Mouse (Mus musculus) G1E (cell line): ENCODE measurements around the gene Hoxb6.

ENCODE experiments used
- CTCF ChIP-seq: IDR thresholded peaks from 2 replicates; pipeline ENCODE4 v1.5.1; 2012; ENCODE audit warnings: low read depth, low read length, inconsistent platforms, mixed read lengths
- GATA1 ChIP-seq: IDR thresholded peaks from 2 replicates; pipeline ENCODE4 v1.6.1; 2012; ENCODE audit warnings: borderline replicate concordance, low read length, inconsistent platforms, mixed read lengths
- GATA2 ChIP-seq: IDR thresholded peaks from 2 replicates; pipeline ENCODE4 v1.6.1; 2012; ENCODE audit warnings: low read depth, low read length, inconsistent platforms, borderline replicate concordance
- POLR2AphosphoS5 ChIP-seq: IDR thresholded peaks from 2 replicates; pipeline ENCODE4 v1.6.1; 2012; ENCODE audit warnings: low read depth, low read length, inconsistent platforms; ENCODE audit not compliant: insufficient replicate concordance

- TF ChIP-seq GATA1 (no peak), CTCF (no peak), GATA2 (no peak), POLR2AphosphoS5 (no peak)
Measured at GRCm38 (mm10) chr11:96267021-96267920, 25.0 kb upstream of the Hoxb6 start.
